Mouse (Mus musculus): ENCODE data around the gene Cdh13.

The Cdh13 gene

GRCm38 (mm10) chr8:118381641-118382040 lies 98.1 kb downstream of the Cdh13 start:
- no peak for DNase-seq (ENCODE audit: low spot score)

GRCm38 (mm10) chr8:118384314-118384713 lies 100.8 kb downstream of the Cdh13 start:
- DNase-seq (ENCODE audit: low spot score): no peak

- no peak for DNase-seq (ENCODE audit: low spot score)
Measured at GRCm38 (mm10) chr8:118389456-118389855, 105.9 kb downstream of the Cdh13 start.

- no peak for DNase-seq (ENCODE audit: low spot score)
Measured at GRCm38 (mm10) chr8:118393909-118394650, 110.5 kb downstream of the Cdh13 start.

- DNase-seq (ENCODE audit: low spot score): no peak
Measured at GRCm38 (mm10) chr8:118395178-118395577, 111.6 kb downstream of the Cdh13 start.

- DNase-seq (ENCODE audit: low spot score): no peak
Measured at GRCm38 (mm10) chr8:118404836-118405235, 121.3 kb downstream of the Cdh13 start.

- DNase-seq (ENCODE audit: low spot score): no peak
Measured at GRCm38 (mm10) chr8:118407322-118407721, 123.8 kb downstream of the Cdh13 start.

GRCm38 (mm10) chr8:118409396-118409795 lies 125.9 kb downstream of the Cdh13 start:
- no peak for DNase-seq (ENCODE audit: low spot score)

- DNase-seq (ENCODE audit: low spot score): no peak
Measured at GRCm38 (mm10) chr8:118410341-118410970, 126.9 kb downstream of the Cdh13 start.

- no peak for DNase-seq (ENCODE audit: low spot score)
Measured at GRCm38 (mm10) chr8:118415672-118416071, 132.1 kb downstream of the Cdh13 start.

- DNase-seq (ENCODE audit: low spot score): no peak
Measured at GRCm38 (mm10) chr8:118416811-118417355, 133.3 kb downstream of the Cdh13 start.

GRCm38 (mm10) chr8:118422624-118423023 lies 139.1 kb downstream of the Cdh13 start:
- DNase-seq (ENCODE audit: low spot score): no peak

- no peak for DNase-seq (ENCODE audit: low spot score)
Measured at GRCm38 (mm10) chr8:118428941-118429340, 145.4 kb downstream of the Cdh13 start.

GRCm38 (mm10) chr8:118431731-118432440 lies 148.4 kb downstream of the Cdh13 start:
- no peak for DNase-seq (ENCODE audit: low spot score)

GRCm38 (mm10) chr8:118433553-118434180 lies 150.1 kb downstream of the Cdh13 start:
- no peak for DNase-seq (ENCODE audit: low spot score)

- no peak for DNase-seq (ENCODE audit: low spot score)
Measured at GRCm38 (mm10) chr8:118436751-118437150, 153.2 kb downstream of the Cdh13 start.

- no peak for DNase-seq (ENCODE audit: low spot score)
Measured at GRCm38 (mm10) chr8:118437152-118437551, 153.6 kb downstream of the Cdh13 start.

GRCm38 (mm10) chr8:118437874-118438273 lies 154.3 kb downstream of the Cdh13 start:
- no peak for DNase-seq (ENCODE audit: low spot score)

- DNase-seq (ENCODE audit: low spot score): no peak
Measured at GRCm38 (mm10) chr8:118439857-118440256, 156.3 kb downstream of the Cdh13 start.

GRCm38 (mm10) chr8:118443361-118443760 lies 159.8 kb downstream of the Cdh13 start:
- DNase-seq (ENCODE audit: low spot score): no peak

- DNase-seq (ENCODE audit: low spot score): no peak
Measured at GRCm38 (mm10) chr8:118444651-118445207, 161.2 kb downstream of the Cdh13 start.

GRCm38 (mm10) chr8:118446516-118446915 lies 163.0 kb downstream of the Cdh13 start:
- no peak for DNase-seq (ENCODE audit: low spot score)
